Mouse (Mus musculus) limb, embryonic 14.5 days (tissue): Measurements from ENCODE around the gene Zfp69. TPM values are rescaled to one million over a fixed set of nuclear protein-coding genes. Genes with fewer than 3 reads are reported as not detected.

Experiments
- ATAC-seq: fragments of 200-750 bp; cut with Nextera tagmentation; 2 replicates; pipeline ENCODE4 v1.8.0; 2017; ENCODE audit warnings: low read depth, moderate number of reproducible peaks, moderate TSS enrichment; ENCODE audit not compliant: low FRiP score
- DNase-seq: peaks from one replicate; pipeline ENCODE4 v3.0.0-alpha.2; 2015; ENCODE audit warnings: low spot score
- H3K27ac ChIP-seq: fragments of 300-500 bp; sonication (generic); replicated peaks from 2 replicates; pipeline ENCODE4 v1.5.1; 2014; ENCODE audit warnings: low read depth, mild to moderate bottlenecking, low read length, moderate library complexity, mixed read lengths
- H3K27me3 ChIP-seq: fragments of 300-500 bp; sonication (generic); 2 replicates; pipeline ENCODE4 v1.6.1; 2014; ENCODE audit warnings: low read length, mixed read lengths; ENCODE audit not compliant: control insufficient read depth, insufficient read depth
- H3K36me3 ChIP-seq: fragments of 300-500 bp; sonication (generic); 2 replicates; pipeline ENCODE4 v1.6.1; 2014; ENCODE audit warnings: mild to moderate bottlenecking, low read length, moderate library complexity, mixed read lengths; ENCODE audit not compliant: control insufficient read depth, insufficient read depth
- H3K4me1 ChIP-seq: fragments of 300-500 bp; sonication (generic); 2 replicates; pipeline ENCODE4 v1.6.1; 2014; ENCODE audit warnings: antibody characterized with exemption, low read length, mixed read lengths; ENCODE audit not compliant: control insufficient read depth, insufficient read depth
- H3K4me2 ChIP-seq: fragments of 300-500 bp; sonication (generic); replicated peaks from 2 replicates; pipeline ENCODE4 v1.6.1; 2014; ENCODE audit warnings: low read depth, mild to moderate bottlenecking, low read length, moderate library complexity; ENCODE audit not compliant: severe bottlenecking
- H3K4me3 ChIP-seq: fragments of 300-500 bp; sonication (generic); replicated peaks from 2 replicates; pipeline ENCODE4 v1.5.1; 2014; ENCODE audit warnings: low read length
- H3K9ac ChIP-seq: fragments of 300-500 bp; sonication (generic); 2 replicates; pipeline ENCODE4 v1.6.1; 2014; ENCODE audit warnings: mild to moderate bottlenecking, low read depth, low read length, moderate library complexity; ENCODE audit not compliant: severe bottlenecking
- H3K9me3 ChIP-seq: fragments of 300-500 bp; sonication (generic); 2 replicates; pipeline ENCODE4 v1.6.1; 2016; ENCODE audit warnings: low read length; ENCODE audit not compliant: control insufficient read depth
- POLR2A ChIP-seq: fragments of 200-500 bp; IDR thresholded peaks from 2 replicates; pipeline ENCODE4 v1.8.0; 2012; ENCODE audit warnings: inconsistent platforms, mild to moderate bottlenecking, moderate library complexity, borderline replicate concordance; ENCODE audit not compliant: insufficient read depth, insufficient read length; ENCODE audit errors: extremely low read depth
- WGBS: fragments of 180-500 bp; shearing (Covaris S2); extraction: QIAGEN DNeasy Blood & Tissue Kit; methylation state at CpG from one replicate; pipeline ENCODE4 v1.1.7; 2014; 5-methylcytosine and 5-hydroxymethylcytosine counted together
- polyA plus RNA-seq, 2 experiments: library from polyadenylated mRNA; depleted of rRNA in 1 of 2; stranded (reverse) in 1 of 2; unstranded in 1 of 2; fragments of >200 nt; fragmentation: Nextera tagmentation in 1 of 2; extraction: Ambion mirVana in 1 of 2; gene quantifications; 2 replicates each; pipeline versions ENCODE4 v1.2.1 to v1.2.3; 2012 to 2014

The Zfp69 gene
- polyA plus RNA-seq, 2 experiments, result 6.0 to 7.5 TPM

GRCm38 (mm10) chr4:120987319-120987718 lies 35.8 kb upstream of the Zfp69 start:
- no peak overlapping the region for H3K4me2 ChIP-seq
- H3K27me3 ChIP-seq, result no peaks in the 10 kb centered on the region
- H3K4me3 ChIP-seq, result no peak overlapping the region
- H3K27ac ChIP-seq, result no peak overlapping the region
- H3K9me3 ChIP-seq, result no peaks in the 10 kb centered on the region
- H3K9ac ChIP-seq, result no peak overlapping the region
- TF ChIP-seq POLR2A, result no peak
- peaks cover 11% of the 10 kb centered on the region for H3K36me3 ChIP-seq
- no peak for DNase-seq
- ATAC-seq, result no peak
- no peaks in the 10 kb centered on the region for H3K4me1 ChIP-seq
- WGBS, result 77% methylated on average over 4 of the region's 4 CpGs

DNA sequence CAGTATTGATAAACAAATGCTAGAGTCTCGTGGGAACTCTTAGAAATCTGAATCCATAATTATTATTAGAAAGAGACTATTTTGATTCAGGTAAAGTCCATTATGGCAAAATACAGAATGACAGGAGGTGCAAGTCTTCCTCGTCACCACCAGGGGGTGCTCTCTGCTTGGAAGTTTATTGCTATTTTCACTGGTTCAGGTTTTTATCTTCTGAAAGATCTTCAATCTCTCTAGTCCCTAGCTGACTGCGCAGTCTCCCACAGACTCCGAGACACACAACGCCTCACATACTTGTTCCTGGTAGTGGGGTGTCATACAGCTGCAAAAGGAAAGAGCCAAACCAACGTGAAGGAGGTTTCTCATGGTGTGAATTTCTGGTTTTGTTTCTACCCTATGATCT lies 34.9 kb upstream of the Zfp69 start:
- Histone ChIP-seq H3K9me3 (no peaks in the 10 kb centered on the region), H3K9ac (no peak overlapping the region), H3K4me2 (no peak overlapping the region), H3K36me3 (peaks cover 17% of the 10 kb centered on the region), H3K27me3 (no peaks in the 10 kb centered on the region), H3K4me3 (no peak overlapping the region), H3K27ac (no peak overlapping the region), H3K4me1 (no peaks in the 10 kb centered on the region)
- 23% methylated on average over 6 of the region's 6 CpGs for WGBS
- no peak; the same call in 1 of the 2 replicates for ATAC-seq
- TF ChIP-seq POLR2A, result no peak
- DNase-seq, result peak; percentile 58

DNA sequence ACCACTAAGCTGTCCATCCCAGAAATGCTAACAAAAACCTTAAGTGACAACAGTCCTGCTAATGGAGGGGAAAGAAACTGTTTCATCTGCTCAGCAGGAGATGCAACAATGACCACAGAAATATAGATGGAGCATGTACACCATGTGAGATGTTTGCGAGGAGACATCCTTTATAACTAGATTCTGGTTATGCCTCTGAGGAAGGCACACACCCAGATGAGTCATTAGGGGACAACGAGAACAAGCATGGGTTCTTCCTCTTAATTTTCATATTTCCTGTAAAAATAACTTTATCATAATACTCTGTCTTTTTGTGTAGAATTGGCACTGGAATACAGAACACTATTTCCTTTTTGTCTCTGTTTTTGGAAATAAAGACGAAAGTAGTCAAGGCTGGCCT lies 26.7 kb upstream of the Zfp69 start:
- DNase-seq (no peak), ATAC-seq (no peak)
- Histone ChIP-seq H3K9ac (no peak overlapping the region), H3K9me3 (no peaks in the 10 kb centered on the region), H3K36me3 (peaks cover 37% of the 10 kb centered on the region), H3K27me3 (no peaks in the 10 kb centered on the region), H3K4me2 (no peak overlapping the region), H3K27ac (no peak overlapping the region), H3K4me1 (no peaks in the 10 kb centered on the region), H3K4me3 (no peak overlapping the region)
- 90% methylated on average over 3 of the region's 3 CpGs for WGBS
- TF ChIP-seq POLR2A, result no peak

- Histone ChIP-seq H3K9me3 (no peaks in the 10 kb centered on the region), H3K9ac (no peak overlapping the region), H3K4me3 (no peak overlapping the region), H3K4me1 (no peaks in the 10 kb centered on the region), H3K27ac (no peak overlapping the region), H3K36me3 (peaks cover 40% of the 10 kb centered on the region), H3K4me2 (no peak overlapping the region), H3K27me3 (no peaks in the 10 kb centered on the region)
- DNase-seq, result no peak
- no peak for ATAC-seq
- whole genome bisulfite sequencing, result 90% methylated on average over 4 of the region's 4 CpGs
- TF ChIP-seq POLR2A, result no peak
Observed at GRCm38 (mm10) chr4:120975428-120975734, 23.9 kb upstream of the Zfp69 start.

GRCm38 (mm10) chr4:120974711-120975427 lies 23.4 kb upstream of the Zfp69 start:
- ATAC-seq (no peak), DNase-seq (no peak)
- H3K9me3 ChIP-seq, result no peaks in the 10 kb centered on the region
- TF ChIP-seq POLR2A, result no peak
- no peaks in the 10 kb centered on the region for H3K27me3 ChIP-seq
- H3K4me3 ChIP-seq, result no peak overlapping the region
- H3K4me1 ChIP-seq, result no peaks in the 10 kb centered on the region
- H3K27ac ChIP-seq, result no peak overlapping the region
- H3K36me3 ChIP-seq, result peaks cover 40% of the 10 kb centered on the region
- H3K4me2 ChIP-seq, result no peak overlapping the region
- H3K9ac ChIP-seq, result no peak overlapping the region
- WGBS, result 85% methylated on average over 11 of the region's 11 CpGs
